Mouse (Mus musculus) erythroblast, embryonic 14.5 days (primary cell): ENCODE data around the gene Gm20422. TPM values are rescaled to one million over a fixed set of nuclear protein-coding genes. Genes with fewer than 3 reads are reported as not detected.

Source experiments
- H3K27me3 ChIP-seq: 2 replicates; pipeline ENCODE4 v1.6.1; 2012; ENCODE audit warnings: inconsistent platforms; ENCODE audit not compliant: control insufficient read depth
- H3K36me3 ChIP-seq: 2 replicates; pipeline ENCODE4 v1.6.1; 2012; ENCODE audit warnings: mild to moderate bottlenecking, inconsistent platforms; ENCODE audit not compliant: control insufficient read depth
- H3K4me1 ChIP-seq: 2 replicates; pipeline ENCODE4 v1.6.1; 2012; ENCODE audit warnings: inconsistent platforms; ENCODE audit not compliant: control insufficient read depth
- H3K4me3 ChIP-seq: replicated peaks from 2 replicates; pipeline ENCODE3; 2012; ENCODE audit warnings: moderate library complexity, mild to moderate bottlenecking, inconsistent platforms
- H3K9me3 ChIP-seq: 2 replicates; pipeline ENCODE4 v1.6.1; 2012; ENCODE audit warnings: low read length, inconsistent platforms, mixed read lengths; ENCODE audit not compliant: control insufficient read depth
- GATA1 ChIP-seq: IDR thresholded peaks from 2 replicates; pipeline ENCODE4 v1.6.1; 2012; ENCODE audit warnings: low read length, inconsistent platforms, mixed read lengths
- TAL1 ChIP-seq: IDR thresholded peaks from 3 replicates; pipeline ENCODE4 v1.6.1; 2012; ENCODE audit warnings: low read length, inconsistent platforms, mixed read lengths
- polyA plus RNA-seq: library from polyadenylated mRNA; stranded (reverse); fragments of >175 nt; gene quantifications from 2 replicates; pipeline ENCODE4 v1.2.3, GENCODE M21; 2012

Gene Gm20422
- polyA plus RNA-seq, 1 experiment, result not detected

DNA sequence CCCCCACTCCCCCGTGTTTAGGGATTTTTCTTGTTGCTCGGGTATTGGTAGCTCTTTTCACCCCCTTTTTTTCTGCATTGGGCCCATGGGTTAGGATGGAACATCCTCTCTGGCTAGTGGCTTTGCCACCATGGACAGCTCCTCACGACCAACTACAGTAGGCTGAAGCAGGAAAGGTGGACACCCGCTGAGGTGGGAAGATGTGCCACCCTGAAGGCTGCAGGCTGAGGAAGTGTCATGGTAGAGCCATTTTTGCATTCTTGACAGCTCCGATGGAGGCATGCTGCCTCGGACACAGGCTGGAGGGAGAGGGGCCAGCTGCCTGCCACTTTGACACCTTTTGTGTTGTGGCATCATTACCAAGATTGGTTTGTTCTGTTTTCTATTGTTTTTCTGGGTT is 72.9 kb downstream of the Gm20422 start:
- Histone ChIP-seq H3K4me3 (no peak overlapping the region), H3K36me3 (peaks cover 36% of the 10 kb centered on the region), H3K27me3 (no peaks in the 10 kb centered on the region), H3K4me1 (no peaks in the 10 kb centered on the region), H3K9me3 (peaks cover 14% of the 10 kb centered on the region)
- TF ChIP-seq TAL1, result no peak
- TF ChIP-seq GATA1, result no peak

Other genes starting within 250 kb of the Gm20422 start
- gene Zfp868, start 149.3 kb downstream of the Gm20422 start, polyA plus RNA-seq, result 0.11 and 0.16 TPM in 2 replicates
- gene Zfp964, start 120.4 kb downstream of the Gm20422 start, polyA plus RNA-seq, result not detected in 2 replicates
- gene Zfp869, start 64.2 kb downstream of the Gm20422 start, polyA plus RNA-seq, result 0.08 and 0.14 TPM in 2 replicates
- gene Zfp963, start 24.9 kb downstream of the Gm20422 start, polyA plus RNA-seq, result 0.10 TPM in 1 of 2 replicates, not detected in the other
- gene Atp13a1, start 16.3 kb upstream of the Gm20422 start, polyA plus RNA-seq, result 2.2 and 2.3 TPM in 2 replicates
- 0.07 and 0.09 TPM in 2 replicates for gene Zfp866, start 16.3 kb upstream of the Gm20422 start, polyA plus RNA-seq
- 0.22 and 0.32 TPM in 2 replicates for gene Gmip, start 33.8 kb upstream of the Gm20422 start, polyA plus RNA-seq
- 0.01 TPM in 1 of 2 replicates, not detected in the other for gene Lpar2, start 47.5 kb upstream of the Gm20422 start, polyA plus RNA-seq
- gene Pbx4, start 57.6 kb upstream of the Gm20422 start, polyA plus RNA-seq, result 0.13 and 0.24 TPM in 2 replicates
- not detected in 2 replicates for gene Cilp2, start 112.8 kb upstream of the Gm20422 start, polyA plus RNA-seq
- 0.10 and 0.18 TPM in 2 replicates for gene Tssk6, start 127.3 kb upstream of the Gm20422 start, polyA plus RNA-seq
- 18.1 and 19.7 TPM in 2 replicates for gene Ndufa13, start 127.7 kb upstream of the Gm20422 start, polyA plus RNA-seq
- gene Yjefn3, start 127.8 kb upstream of the Gm20422 start, polyA plus RNA-seq, result 0.17 and 0.58 TPM in 2 replicates
- 5.9 and 8.1 TPM in 2 replicates for gene Gatad2a, start 221.5 kb upstream of the Gm20422 start, polyA plus RNA-seq